Mouse (Mus musculus) hindbrain, embryonic 10.5 days (tissue): ENCODE measurements around the gene Hmcn2. TPM values are rescaled to one million over a fixed set of nuclear protein-coding genes. Genes with fewer than 3 reads are reported as not detected.

ENCODE experiments used
- DNase-seq: peaks from one replicate; pipeline ENCODE4 v3.0.0-alpha.2; 2017; ENCODE audit warnings: low spot score
- H3K27ac ChIP-seq: fragments of 300-500 bp; sonication (generic); 2 replicates; pipeline ENCODE4 v1.5.1; 2016; ENCODE audit warnings: mild to moderate bottlenecking, moderate library complexity
- H3K27me3 ChIP-seq: fragments of 300-500 bp; sonication (generic); 2 replicates; pipeline ENCODE4 v1.6.1; 2016; ENCODE audit warnings: mild to moderate bottlenecking; ENCODE audit not compliant: poor library complexity, insufficient read depth, severe bottlenecking
- H3K36me3 ChIP-seq: fragments of 300-500 bp; sonication (generic); 2 replicates; pipeline ENCODE4 v1.6.1; 2016; ENCODE audit warnings: mild to moderate bottlenecking, moderate library complexity
- H3K4me1 ChIP-seq: fragments of 300-500 bp; sonication (generic); replicated peaks from 2 replicates; pipeline ENCODE4 v1.6.1; 2016; ENCODE audit warnings: mild to moderate bottlenecking
- H3K4me3 ChIP-seq: fragments of 300-500 bp; sonication (generic); 2 replicates; pipeline ENCODE4 v1.5.1; 2016; ENCODE audit warnings: mild to moderate bottlenecking, moderate library complexity
- H3K9me3 ChIP-seq: fragments of 300-500 bp; sonication (generic); 2 replicates; pipeline ENCODE4 v1.6.1; 2016; ENCODE audit warnings: mild to moderate bottlenecking, moderate library complexity
- WGBS: fragments of 180-500 bp; shearing (Covaris S2); methylation state at CpG from one replicate; pipeline ENCODE4 v1.1.7; 2016; 5-methylcytosine and 5-hydroxymethylcytosine counted together
- polyA plus RNA-seq: library from polyadenylated mRNA; unstranded; fragments of >200 nt; fragmentation: Nextera tagmentation; extraction: Ambion mirVana; gene quantifications from 2 replicates; pipeline ENCODE4 v1.2.1, GENCODE M21; 2016

Gene Hmcn2
- polyA plus RNA-seq, 1 experiment from 2014 or later = not detected

- 9% methylated on average over 6 of the region's 6 CpGs for WGBS
- Histone ChIP-seq H3K4me1 (no peaks in the 10 kb centered on the region), H3K9me3 (no peaks in the 10 kb centered on the region), H3K27me3 (no peaks in the 10 kb centered on the region), H3K4me3 (no peak overlapping the region), H3K27ac (no peak overlapping the region), H3K36me3 (peaks cover 64% of the 10 kb centered on the region)
- peak; percentile 69 for DNase-seq
These were observed 22.8 kb upstream of the Hmcn2 start for GRCm38 (mm10) chr2:31291421-31291820.

- DNase-seq = peak; percentile 77
- no peak overlapping the region for H3K27ac ChIP-seq
- WGBS = 2% methylated on average over 4 of the region's 4 CpGs
- H3K4me3 ChIP-seq = no peak overlapping the region
- H3K36me3 ChIP-seq = peaks cover 29% of the 10 kb centered on the region
- H3K27me3 ChIP-seq = no peaks in the 10 kb centered on the region
- no peaks in the 10 kb centered on the region for H3K9me3 ChIP-seq
- H3K4me1 ChIP-seq = peaks cover 19% of the 10 kb centered on the region
These were observed 19.2 kb upstream of the Hmcn2 start for GRCm38 (mm10) chr2:31294985-31295384.

- Histone ChIP-seq H3K4me3 (no peak overlapping the region), H3K4me1 (peaks cover 19% of the 10 kb centered on the region), H3K9me3 (no peaks in the 10 kb centered on the region), H3K36me3 (peaks cover 23% of the 10 kb centered on the region), H3K27me3 (no peaks in the 10 kb centered on the region), H3K27ac (no peak overlapping the region)
- 80% methylated on average over 6 of the region's 6 CpGs for WGBS
- DNase-seq = no peak
These were observed 17.8 kb upstream of the Hmcn2 start for GRCm38 (mm10) chr2:31296395-31296794.

GRCm38 (mm10) chr2:31297602-31298268, 16.5 kb upstream of the Hmcn2 start:
- no peaks in the 10 kb centered on the region for H3K9me3 ChIP-seq
- WGBS = 2% methylated on average over 17 of the region's 17 CpGs
- peaks cover 19% of the 10 kb centered on the region for H3K4me1 ChIP-seq
- H3K27ac ChIP-seq = peak overlapping the region; percentile 85
- peaks cover 14% of the 10 kb centered on the region for H3K36me3 ChIP-seq
- H3K27me3 ChIP-seq = no peaks in the 10 kb centered on the region
- H3K4me3 ChIP-seq = peak overlapping the region; percentile 56
- DNase-seq = peak; percentile 68

- Histone ChIP-seq H3K27ac (peak overlapping the region; percentile 85; the same call in 1 of the 2 replicates), H3K36me3 (peaks cover 4% of the 10 kb centered on the region; the same call in 1 of the 2 replicates), H3K4me3 (peak overlapping the region; percentile 56), H3K4me1 (peaks cover 19% of the 10 kb centered on the region), H3K9me3 (no peaks in the 10 kb centered on the region), H3K27me3 (no peaks in the 10 kb centered on the region)
- DNase-seq = no peak
- 53% methylated on average over 4 of the region's 4 CpGs for WGBS
These were observed 15.4 kb upstream of the Hmcn2 start for GRCm38 (mm10) chr2:31298814-31299213.

GRCm38 (mm10) chr2:31299266-31299665, 14.9 kb upstream of the Hmcn2 start:
- peak overlapping the region; percentile 8; the same call in 1 of the 2 replicates for H3K27ac ChIP-seq
- H3K4me1 ChIP-seq = peaks cover 19% of the 10 kb centered on the region
- H3K36me3 ChIP-seq = no peaks in the 10 kb centered on the region
- no peaks in the 10 kb centered on the region for H3K9me3 ChIP-seq
- no peaks in the 10 kb centered on the region for H3K27me3 ChIP-seq
- peak; percentile 40 for DNase-seq
- no peak overlapping the region for H3K4me3 ChIP-seq
- 26% methylated on average over 4 of the region's 4 CpGs for WGBS

DNA sequence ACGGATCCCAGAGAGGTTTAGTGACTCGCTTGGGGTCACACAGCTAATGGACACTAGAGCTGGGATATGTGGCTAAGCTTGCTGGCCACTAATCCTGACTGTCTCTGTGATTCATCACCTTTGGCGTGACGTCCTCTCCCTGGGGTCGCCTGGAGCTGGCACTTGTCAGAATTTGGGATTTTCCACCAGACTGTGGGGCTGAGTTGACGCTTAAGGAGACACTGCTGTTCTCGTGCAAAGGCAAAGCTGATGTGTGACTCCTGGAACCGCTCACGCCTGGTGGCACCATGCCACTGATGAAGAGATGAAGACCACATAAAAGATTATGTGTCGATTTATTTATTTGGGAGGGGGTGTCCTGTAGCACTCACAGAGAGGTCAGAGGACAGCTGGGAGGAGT, 14.2 kb upstream of the Hmcn2 start:
- DNase-seq = no peak
- no peaks in the 10 kb centered on the region for H3K27me3 ChIP-seq
- no peaks in the 10 kb centered on the region for H3K36me3 ChIP-seq
- H3K4me3 ChIP-seq = no peak overlapping the region
- H3K27ac ChIP-seq = no peak overlapping the region
- WGBS = 81% methylated on average over 10 of the region's 10 CpGs
- H3K4me1 ChIP-seq = peaks cover 20% of the 10 kb centered on the region
- no peaks in the 10 kb centered on the region for H3K9me3 ChIP-seq

DNA sequence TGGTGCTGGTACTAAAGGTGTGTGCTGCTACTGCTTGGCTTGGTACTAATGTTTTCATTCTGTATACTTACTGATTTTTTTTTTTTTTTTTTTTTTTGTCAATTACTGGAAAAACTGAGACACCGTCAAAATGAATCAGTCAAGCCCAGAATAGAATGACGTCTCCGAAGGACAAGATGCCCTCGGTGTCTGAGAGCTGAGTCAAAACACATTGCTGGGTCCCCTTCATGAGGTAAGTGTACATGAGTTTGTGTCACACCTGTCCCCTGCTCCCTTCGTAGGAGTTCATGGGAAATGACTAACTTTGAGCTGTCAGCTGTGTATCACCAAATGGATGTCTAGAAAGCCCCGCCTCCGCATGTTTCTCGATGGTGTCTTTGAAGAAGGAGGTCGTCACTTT, 11.0 kb upstream of the Hmcn2 start:
- 80% methylated on average over 9 of the region's 9 CpGs for WGBS

DNA sequence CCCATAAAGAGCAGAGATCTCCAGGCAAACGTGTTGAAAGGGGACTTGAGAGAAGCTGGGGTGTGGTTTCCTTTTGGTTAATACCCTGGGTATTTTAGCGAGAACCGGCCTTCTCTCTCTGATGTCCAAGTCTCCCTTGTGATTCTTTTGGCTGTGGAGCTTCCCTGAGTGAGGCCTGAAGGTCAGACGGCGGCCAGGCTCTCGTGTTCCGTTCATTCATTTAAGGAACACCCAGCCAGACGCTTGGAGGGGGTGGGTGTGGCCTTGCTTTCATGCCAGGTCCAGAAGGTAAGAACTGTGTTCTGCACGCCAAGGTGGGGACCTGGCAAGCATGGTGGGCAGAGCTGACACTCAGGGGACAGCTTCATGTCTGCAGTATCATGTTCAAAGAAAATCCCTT, 10.0 kb upstream of the Hmcn2 start:
- H3K27me3 ChIP-seq = peaks cover 2% of the 10 kb centered on the region; the same call in 1 of the 2 replicates
- H3K4me3 ChIP-seq = no peak overlapping the region
- DNase-seq = no peak
- no peak overlapping the region for H3K27ac ChIP-seq
- WGBS = 84% methylated on average over 9 of the region's 9 CpGs
- peaks cover 7% of the 10 kb centered on the region for H3K4me1 ChIP-seq
- H3K9me3 ChIP-seq = peaks cover 2% of the 10 kb centered on the region; the same call in 1 of the 2 replicates
- H3K36me3 ChIP-seq = no peaks in the 10 kb centered on the region

More for the DNA sequence above, 11.0 kb upstream of the Hmcn2 start:
- Histone ChIP-seq H3K9me3 (peaks cover 2% of the 10 kb centered on the region; the same call in 1 of the 2 replicates), H3K4me1 (peaks cover 17% of the 10 kb centered on the region), H3K4me3 (no peak overlapping the region), H3K27ac (no peak overlapping the region), H3K36me3 (no peaks in the 10 kb centered on the region), H3K27me3 (no peaks in the 10 kb centered on the region)
- no peak for DNase-seq

GRCm38 (mm10) chr2:31304801-31305665, 9.2 kb upstream of the Hmcn2 start:
- no peak for DNase-seq
- H3K9me3 ChIP-seq = peaks cover 2% of the 10 kb centered on the region; the same call in 1 of the 2 replicates
- WGBS = 80% methylated on average over 22 of the region's 22 CpGs
- no peak overlapping the region for H3K27ac ChIP-seq
- H3K27me3 ChIP-seq = peaks cover 10% of the 10 kb centered on the region
- no peak overlapping the region for H3K4me3 ChIP-seq
- peaks cover 5% of the 10 kb centered on the region; the same call in 1 of the 2 replicates for H3K4me1 ChIP-seq
- H3K36me3 ChIP-seq = no peaks in the 10 kb centered on the region

GRCm38 (mm10) chr2:31305684-31306083, 8.5 kb upstream of the Hmcn2 start:
- Histone ChIP-seq H3K36me3 (no peaks in the 10 kb centered on the region), H3K4me1 (peaks cover 5% of the 10 kb centered on the region; the same call in 1 of the 2 replicates), H3K27me3 (peaks cover 14% of the 10 kb centered on the region), H3K4me3 (no peak overlapping the region), H3K9me3 (peaks cover 2% of the 10 kb centered on the region; the same call in 1 of the 2 replicates), H3K27ac (no peak overlapping the region)
- WGBS = 47% methylated on average over 4 of the region's 4 CpGs
- DNase-seq = peak; percentile 39

- Histone ChIP-seq H3K9me3 (peaks cover 2% of the 10 kb centered on the region; the same call in 1 of the 2 replicates), H3K4me1 (peaks cover 5% of the 10 kb centered on the region; the same call in 1 of the 2 replicates), H3K4me3 (no peak overlapping the region), H3K36me3 (no peaks in the 10 kb centered on the region), H3K27ac (no peak overlapping the region), H3K27me3 (peaks cover 37% of the 10 kb centered on the region)
- no peak for DNase-seq
- WGBS = 64% methylated on average over 4 of the region's 4 CpGs
These were observed 6.0 kb upstream of the Hmcn2 start for GRCm38 (mm10) chr2:31308257-31308656.

- 71% methylated on average over 15 of the region's 15 CpGs for WGBS
- Histone ChIP-seq H3K9me3 (peaks cover 2% of the 10 kb centered on the region; the same call in 1 of the 2 replicates), H3K4me1 (peaks cover 13% of the 10 kb centered on the region), H3K36me3 (no peaks in the 10 kb centered on the region), H3K27ac (no peak overlapping the region), H3K27me3 (peaks cover 50% of the 10 kb centered on the region), H3K4me3 (no peak overlapping the region)
- DNase-seq = no peak
These were observed 4.7 kb upstream of the Hmcn2 start for GRCm38 (mm10) chr2:31309549-31309948.
